Mouse (Mus musculus) embryonic fibroblast, embryonic 13.5 days (primary cell): ENCODE data around the gene Map4k5.

Experiments used
- CTCF ChIP-seq: IDR thresholded peaks from 2 replicates; pipeline ENCODE4 v1.5.1; 2011; ENCODE audit warnings: mild to moderate bottlenecking, control low read depth, low read length, moderate library complexity, borderline replicate concordance; ENCODE audit not compliant: insufficient read depth
- POLR2A ChIP-seq: IDR thresholded peaks from 2 replicates; pipeline ENCODE4 v1.6.1; 2011; ENCODE audit warnings: low read depth, mild to moderate bottlenecking, control low read depth, low read length, moderate library complexity

GRCm38 (mm10) chr12:69941655-69942329 lies 48.8 kb upstream of the Map4k5 start:
- no peak for TF ChIP-seq CTCF
- TF ChIP-seq POLR2A: no peak
